Mouse (Mus musculus): ENCODE results near the gene Dennd1b.

Gene Dennd1b

DNA sequence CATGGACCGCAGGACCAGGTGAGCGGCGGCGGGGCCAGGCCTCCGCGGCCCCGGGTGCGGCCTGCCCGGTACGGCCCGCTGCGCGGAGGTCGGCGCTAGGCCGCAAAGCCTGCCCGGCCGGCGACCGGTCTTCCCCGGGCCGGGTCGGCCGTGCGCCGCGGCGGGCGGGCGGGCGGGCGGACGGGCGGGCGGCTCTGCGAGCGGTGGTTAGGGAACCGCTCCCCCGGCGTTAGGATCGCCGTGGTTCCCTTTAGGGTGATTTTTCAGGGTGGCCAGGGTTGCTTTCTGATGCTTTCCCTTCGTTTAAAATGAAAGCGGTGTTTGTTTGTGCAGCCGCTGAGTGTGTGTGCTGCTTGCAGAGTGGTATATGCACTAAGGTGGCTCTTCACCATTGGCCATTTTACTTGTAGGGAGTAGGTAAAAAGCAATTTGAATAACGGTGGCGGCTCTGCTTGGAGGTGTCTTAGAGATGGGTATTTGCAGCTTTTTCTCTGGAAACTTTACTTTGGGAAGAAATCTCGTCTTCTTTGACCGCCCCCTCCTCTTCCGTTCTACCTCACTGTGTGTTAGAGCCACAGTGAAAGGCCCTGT lies 728 bp downstream of the Dennd1b start:
- DNase-seq: peak; percentile 70 to 71

DNA sequence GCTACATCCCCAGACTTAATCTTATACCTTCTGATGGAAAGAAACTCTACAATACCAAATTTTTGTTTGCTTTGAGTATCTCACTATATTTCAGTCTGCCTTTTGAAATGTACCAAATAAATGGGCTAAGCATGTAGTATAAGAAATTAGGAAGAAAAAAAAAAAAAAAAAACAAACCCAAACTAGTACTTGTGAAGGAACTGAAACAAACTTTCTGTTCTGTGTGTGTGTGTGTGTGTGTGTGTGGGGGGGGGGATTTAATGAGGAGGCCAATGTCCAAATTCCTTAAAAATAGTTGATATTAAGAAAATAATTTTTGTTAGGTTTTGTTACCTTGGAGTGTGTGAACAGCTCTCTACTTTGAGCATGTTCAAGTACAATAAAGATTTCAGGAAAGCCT lies 1.8 kb downstream of the Dennd1b start:
- no peak for DNase-seq

DNA sequence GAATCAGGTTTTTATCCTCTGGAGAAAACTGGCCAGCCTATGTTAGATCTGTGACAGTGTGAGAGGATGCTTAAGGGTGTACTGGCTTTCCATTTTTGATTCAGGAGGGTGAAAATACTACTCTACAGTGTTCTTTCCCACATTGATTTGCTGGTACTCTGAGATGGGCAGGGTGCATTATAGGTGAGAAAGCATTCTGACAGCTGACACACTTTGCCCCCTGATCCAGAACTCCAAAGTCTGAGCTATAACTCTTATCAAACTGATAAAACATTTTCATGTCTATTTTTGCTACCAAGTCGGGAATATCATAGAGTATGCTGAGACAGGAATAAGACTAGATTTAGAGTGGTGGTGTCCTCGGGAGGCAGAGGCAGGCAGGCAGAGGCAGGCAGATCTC lies 2.3 kb downstream of the Dennd1b start:
- no peak for DNase-seq

- DNase-seq: no peak
Measured at GRCm38 (mm10) chr1:138967450-138967849, 4.2 kb downstream of the Dennd1b start.

DNA sequence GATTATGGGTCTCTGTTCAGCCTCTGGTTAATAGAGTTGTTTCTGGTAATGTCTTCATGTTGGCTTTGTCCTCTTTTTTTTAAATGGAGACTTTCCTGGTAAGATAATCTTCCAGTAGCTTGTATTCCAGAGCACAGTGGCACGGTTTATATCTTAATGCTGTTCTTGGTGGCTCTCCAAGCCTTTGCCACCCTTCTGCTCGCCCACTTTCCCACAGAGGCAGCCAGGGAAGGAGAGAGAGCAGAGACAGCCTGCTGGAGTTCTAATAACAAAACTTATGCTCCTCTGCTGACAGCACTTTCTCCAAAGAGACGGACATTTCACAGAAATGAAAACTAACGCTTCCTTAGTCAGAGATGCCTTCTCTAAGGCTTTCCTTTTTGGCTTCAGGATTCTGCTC lies 6.8 kb downstream of the Dennd1b start:
- DNase-seq: no peak

DNA sequence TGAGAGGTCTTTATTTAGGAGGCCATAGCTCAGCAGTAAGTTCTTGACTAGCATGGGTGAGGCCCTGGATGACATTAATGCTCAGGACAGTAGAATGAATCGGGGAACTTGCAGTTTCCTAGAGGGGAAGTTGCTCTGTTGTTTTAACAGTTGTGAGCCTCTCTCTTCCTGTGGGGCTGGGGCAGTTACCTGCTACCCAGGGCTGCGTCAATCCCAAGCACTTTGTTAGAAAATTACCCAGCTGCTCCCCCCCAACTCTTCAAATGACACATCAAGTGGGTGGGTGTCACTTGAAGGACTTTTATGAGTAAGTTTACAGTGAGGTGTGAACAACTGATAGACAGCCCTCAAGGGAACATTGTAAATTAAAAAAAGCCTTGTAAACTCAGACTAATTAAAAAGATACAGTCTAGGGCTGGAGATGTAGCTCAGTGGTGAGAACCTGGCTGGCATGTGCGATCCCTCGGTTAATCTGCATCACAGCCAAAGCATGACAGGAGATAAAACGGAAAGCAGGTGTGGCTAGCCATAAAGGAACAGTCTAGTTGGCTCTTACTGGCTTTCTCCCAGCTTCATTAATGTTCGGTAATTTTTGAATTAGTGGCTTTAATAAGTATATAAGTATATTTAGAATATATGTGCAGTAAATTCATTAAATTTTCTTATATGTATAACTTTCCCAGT lies 10.4 kb downstream of the Dennd1b start:
- DNase-seq: no peak

DNA sequence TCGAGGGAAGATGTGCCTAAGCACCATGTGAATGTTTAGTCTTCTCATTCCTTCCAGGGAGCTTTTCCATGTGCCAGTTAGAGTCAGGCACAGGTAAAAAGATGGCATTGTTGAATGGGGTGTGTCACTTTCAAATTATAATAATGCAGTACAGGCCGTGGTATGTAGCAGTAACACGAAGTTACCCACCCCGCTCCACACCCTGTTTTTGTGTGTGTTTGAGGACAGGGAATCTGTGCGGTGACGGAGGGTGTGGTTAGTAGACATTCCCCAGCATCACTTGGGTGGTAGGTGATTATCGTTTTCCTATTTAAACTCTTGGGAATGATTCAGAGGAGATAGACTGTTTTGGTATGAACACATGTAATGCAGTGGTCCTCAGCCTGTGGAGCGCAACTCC lies 11.6 kb downstream of the Dennd1b start:
- DNase-seq: no peak

DNA sequence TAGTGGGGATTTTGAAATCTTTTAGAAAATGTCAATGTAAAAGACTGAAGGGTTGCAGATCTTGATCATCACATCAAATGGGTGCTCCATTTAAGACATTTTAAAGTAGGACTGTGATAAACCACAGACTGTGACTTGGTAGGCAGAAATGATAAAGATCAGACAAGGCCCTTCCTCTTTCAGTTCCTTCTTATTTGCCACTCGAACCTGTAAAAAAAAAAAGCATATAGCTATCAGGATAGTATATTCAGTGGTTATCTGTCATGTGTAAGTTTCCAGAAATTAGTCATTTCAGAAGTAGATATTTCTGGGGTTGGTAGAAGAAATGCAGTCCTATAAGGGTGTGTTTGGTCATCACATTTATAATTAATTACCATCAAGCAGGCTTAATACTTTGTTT lies 12.7 kb downstream of the Dennd1b start:
- DNase-seq: no peak

GRCm38 (mm10) chr1:138982203-138982602 lies 19.0 kb downstream of the Dennd1b start:
- no peak for DNase-seq

DNA sequence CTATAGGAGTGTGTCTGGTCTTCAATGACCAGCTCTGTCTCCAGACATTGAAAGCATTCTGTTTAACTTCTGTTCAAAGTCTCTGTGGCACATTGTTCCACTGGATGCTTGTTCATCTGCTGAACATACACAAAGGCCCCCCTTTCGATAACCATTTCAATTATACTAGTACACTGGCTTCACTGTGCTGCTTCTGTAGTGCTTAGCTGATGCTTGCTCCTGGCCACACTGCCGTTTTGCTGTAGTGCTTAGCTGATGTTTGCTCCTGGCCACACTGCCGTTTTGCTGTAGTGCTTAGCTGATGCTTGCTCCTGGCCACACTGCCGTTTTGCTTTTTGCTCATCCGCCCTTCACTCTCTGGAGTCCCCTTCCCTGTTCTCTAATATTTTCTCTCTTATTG lies 19.4 kb downstream of the Dennd1b start:
- no peak for DNase-seq

DNA sequence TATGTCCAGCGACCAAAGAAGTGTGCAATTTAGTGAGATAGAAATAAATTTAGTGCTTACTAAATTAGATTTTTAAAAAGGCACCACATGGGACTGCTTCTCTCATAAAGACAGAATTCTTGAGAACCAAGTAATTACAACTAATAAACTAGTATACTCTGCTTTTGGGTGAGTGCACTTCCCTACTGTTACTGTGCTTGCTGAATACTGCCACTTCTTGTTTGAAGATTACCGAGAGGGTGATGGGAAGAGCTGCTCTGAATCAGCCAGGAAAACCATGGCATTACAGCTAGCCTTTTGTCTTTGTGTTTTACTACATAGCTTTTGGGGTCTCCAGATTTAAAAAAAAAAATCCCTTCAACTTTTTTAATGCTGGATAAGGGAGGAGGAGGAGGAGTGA lies 19.8 kb downstream of the Dennd1b start:
- no peak for DNase-seq

DNA sequence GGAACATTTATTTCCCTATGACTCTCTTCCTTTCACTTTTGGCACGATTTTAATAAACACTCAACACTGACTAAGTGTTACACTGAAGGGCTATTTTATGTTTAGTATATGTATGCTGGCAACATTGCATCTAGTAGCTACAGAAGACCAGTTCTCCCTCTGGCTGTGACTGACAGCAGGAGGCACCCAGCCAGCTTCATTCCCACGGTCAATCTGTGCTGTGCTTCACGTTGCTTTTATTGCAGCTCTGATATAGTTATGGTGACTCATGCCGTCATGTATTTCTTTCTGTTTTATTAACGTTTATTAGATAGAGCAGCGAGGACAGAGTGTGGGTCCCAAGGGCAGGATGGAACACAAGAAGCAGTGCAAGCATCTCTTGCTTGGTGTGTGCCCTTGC lies 20.2 kb downstream of the Dennd1b start:
- DNase-seq: peak in 1 of 2 experiments; percentile 20

DNA sequence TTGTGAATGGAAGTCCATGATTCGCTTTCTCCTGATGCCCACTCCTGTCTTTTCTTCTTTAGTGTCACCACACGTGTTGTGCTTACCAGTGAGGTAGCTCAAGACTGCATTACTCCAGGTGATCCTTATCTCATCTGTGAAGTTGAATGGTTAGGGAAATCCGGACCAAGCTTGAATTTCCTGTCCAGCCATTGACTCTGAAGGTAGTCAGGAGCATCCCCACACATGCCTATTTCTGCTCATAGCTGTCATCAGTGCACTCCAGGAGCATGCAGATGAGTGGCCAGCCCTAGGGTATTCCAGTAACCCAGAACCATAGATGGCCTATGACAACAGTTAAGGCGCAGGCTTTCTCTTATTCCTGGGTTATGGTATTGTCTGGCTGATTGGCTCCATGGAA lies 20.9 kb downstream of the Dennd1b start:
- no peak for DNase-seq

- DNase-seq: peak; percentile 13 to 22
Measured at GRCm38 (mm10) chr1:138992384-138993138, 29.3 kb downstream of the Dennd1b start.

- no peak for DNase-seq
Measured at GRCm38 (mm10) chr1:138995621-138996380, 32.6 kb downstream of the Dennd1b start.

GRCm38 (mm10) chr1:138996663-138997062 lies 33.4 kb downstream of the Dennd1b start:
- DNase-seq: no peak

- DNase-seq: peak; percentile 11 to 31
Measured at GRCm38 (mm10) chr1:139000675-139001379, 37.6 kb downstream of the Dennd1b start.

DNA sequence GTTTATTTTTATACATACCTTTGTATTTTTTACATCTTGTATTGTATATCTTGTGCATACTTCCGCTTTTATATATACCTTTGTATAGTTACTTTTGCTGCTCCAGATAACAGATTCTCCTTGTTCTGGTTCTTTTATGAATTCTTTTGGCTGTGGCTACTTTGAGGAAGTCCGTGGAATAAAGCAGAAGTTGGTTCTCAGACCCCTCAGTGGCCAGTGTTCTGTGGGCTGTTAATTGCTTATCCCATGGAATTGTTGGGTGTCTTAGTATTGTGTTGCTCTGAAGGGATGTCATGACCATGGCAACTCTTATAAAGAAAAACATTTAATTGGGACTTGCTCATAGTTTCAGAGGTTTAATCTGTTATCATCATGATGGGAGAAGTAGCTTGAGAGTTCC lies 40.3 kb downstream of the Dennd1b start:
- DNase-seq: no peak

- DNase-seq: no peak
Measured at GRCm38 (mm10) chr1:139006000-139006399, 42.8 kb downstream of the Dennd1b start.

DNA sequence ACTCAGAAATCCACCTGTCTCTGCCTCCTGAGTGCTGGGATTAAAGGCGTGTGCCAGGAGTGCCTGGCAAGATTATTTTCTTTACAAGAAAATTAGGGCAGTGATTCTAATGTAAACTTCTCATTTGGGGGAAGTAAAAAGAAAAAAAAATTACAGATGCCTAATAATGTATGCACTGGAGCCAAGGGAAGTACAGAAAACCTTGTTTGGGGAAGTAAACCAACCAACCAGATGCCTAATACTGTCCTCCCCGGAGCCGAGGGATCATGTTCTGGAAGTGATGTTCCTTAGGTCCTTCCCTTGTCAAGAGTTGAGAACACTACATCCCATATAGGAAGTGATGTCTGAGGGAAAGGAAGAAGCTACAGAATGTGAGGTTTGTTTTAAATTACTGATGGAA lies 44.2 kb downstream of the Dennd1b start:
- no peak for DNase-seq

DNA sequence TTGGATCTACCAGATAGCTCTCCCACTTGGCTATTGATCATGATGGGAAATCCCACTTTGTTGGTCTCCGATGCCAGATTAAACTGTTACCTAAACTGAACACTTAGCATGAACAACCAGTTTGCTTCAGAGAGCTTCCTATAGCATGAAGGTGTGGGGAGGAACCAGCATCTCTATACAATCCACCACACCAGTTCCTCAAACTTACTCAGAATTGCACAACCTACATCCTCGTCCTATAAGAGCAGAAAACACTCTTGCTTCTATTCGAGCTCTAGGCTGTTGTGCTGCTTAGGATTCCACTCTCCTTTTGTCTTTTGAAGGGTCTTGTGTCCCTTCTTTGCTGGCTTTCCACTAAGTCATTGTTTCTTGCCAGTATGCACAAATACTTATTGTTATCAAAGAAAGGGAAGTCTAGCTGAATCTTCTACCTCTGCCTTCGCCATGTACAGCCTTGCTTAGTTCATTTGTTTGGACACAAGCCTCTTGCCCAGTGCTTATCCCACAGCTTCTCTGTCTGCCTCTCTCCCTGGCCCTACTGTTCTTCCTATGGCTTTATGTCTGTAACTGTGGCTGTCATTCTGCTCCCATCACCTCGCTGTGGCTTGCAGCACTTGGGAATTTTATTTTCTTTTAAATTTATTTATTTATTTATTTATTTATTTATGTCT lies 52.0 kb downstream of the Dennd1b start:
- no peak for DNase-seq

DNA sequence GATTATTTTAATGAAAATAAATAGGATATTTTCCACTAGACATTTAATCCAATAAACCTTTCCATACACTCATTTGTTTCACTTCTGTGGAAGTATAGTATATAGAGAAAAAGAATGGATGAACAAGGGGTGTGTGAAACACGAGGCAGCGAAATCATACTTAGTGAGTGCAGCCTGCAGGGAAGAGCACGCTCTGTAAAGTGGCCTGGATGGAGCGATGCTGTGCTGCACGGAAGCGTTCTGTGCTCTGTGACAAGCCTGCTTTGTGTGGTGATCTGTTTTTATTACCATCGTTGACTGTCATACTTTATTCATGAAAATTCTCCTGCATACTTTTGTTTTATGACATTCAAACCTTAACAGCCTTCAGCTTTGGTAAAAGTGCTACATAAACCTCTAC lies 58.1 kb downstream of the Dennd1b start:
- no peak for DNase-seq

Measured in cerebellum, postnatal 10 days (tissue).